Mouse (Mus musculus) kidney, adult 2 months (tissue): ENCODE results near the gene Slc2a13.

Source experiments
- CTCF ChIP-seq: fragments of 200-500 bp; conservative IDR thresholded peaks from 2 replicates; pipeline ENCODE4 v1.5.1; 2011; ENCODE audit warnings: low read depth, mild to moderate bottlenecking, control low read depth, low read length, moderate library complexity, mixed read lengths; ENCODE audit not compliant: insufficient read depth, insufficient read length
- POLR2A ChIP-seq: fragments of 200-500 bp; IDR thresholded peaks from one replicate; pipeline ENCODE4 v1.6.1; 2011; ENCODE audit warnings: low read depth, low read length, control low read depth

- TF ChIP-seq CTCF (no peak), POLR2A (no peak)
Observed at GRCm38 (mm10) chr15:91601197-91601596, 28.1 kb upstream of the Slc2a13 start.
